Mouse (Mus musculus): Measurements from ENCODE around the gene Kif7. TPM values are rescaled to one million over a fixed set of nuclear protein-coding genes. Genes with fewer than 3 reads are reported as not detected.
A peak's percentile ranks its signal among the peaks of the same experiment; 100 is the strongest.

The Kif7 gene
- 2.3 TPM in 2 replicates for polyA plus RNA-seq (2015; fragmentation: Nextera tagmentation; extraction: Ambion mirVana)

DNA sequence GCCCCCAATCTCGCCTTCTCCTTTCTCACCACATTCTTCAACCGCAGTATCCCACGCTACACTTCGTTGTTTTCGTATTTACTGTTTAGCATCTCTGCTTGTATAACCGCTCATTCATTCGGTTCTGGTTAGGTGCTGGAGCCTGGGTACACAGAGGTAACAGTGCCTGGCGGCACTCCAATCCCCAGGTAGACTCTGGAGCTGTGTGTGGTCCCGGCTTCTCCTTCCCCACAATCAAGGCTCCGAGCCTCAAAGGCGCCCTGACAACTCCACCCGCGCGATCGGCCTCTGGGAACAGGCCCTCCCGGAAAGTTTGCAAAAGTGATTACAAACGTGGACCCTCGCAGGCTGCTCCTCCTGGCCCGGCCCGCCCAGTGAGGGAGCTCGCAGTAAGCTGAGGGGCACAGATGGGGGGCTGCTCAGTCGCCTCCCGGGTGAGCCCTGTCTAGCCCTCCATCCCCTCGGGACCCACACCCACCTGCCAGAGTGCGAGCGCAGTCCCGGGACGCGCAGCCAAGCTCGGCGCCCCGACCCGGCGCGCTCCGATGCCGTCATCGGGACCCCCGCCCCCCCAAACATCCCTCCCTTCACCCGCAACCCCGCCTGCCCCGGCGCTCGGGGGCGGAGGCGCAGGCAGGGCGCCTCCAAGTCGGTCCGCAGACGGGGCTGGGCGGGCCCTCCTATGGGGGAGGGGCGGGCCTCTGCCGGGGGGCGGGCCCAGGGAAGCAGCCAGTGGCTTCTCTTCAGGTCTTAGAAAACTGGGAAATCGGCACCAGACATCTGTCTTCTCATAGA lies at the start of gene Kif7:
Gene Kif7 (minus strand): TSS at position 534 of the 795 bp plus-strand sequence.
- Histone ChIP-seq H3K4me1 (replicated peaks; ENCODE audit: control insufficient read depth, insufficient read depth, low read length) (peaks cover 15% of the 10 kb centered on the region), H3K4me3 (replicated peaks; ENCODE audit: low read length) (peak within 1 kb of the TSS; percentile 62), H3K27ac (ENCODE audit: low read length) (no peak within 1 kb of the TSS), H3K27me3 (replicated peaks; ENCODE audit: control insufficient read depth, insufficient read depth, low read length) (no peaks in the 10 kb centered on the region; the same call in 1 of the 2 replicates), H3K36me3 (ENCODE audit: control insufficient read depth, insufficient read depth) (no peaks in the 10 kb centered on the region), H3K9me3 (ENCODE audit: control insufficient read depth, low read length) (no peaks in the 10 kb centered on the region), H3K4me2 (ENCODE audit: low read length) (peak within 1 kb of the TSS; percentile 78), H3K9ac (replicated peaks; ENCODE audit: low read depth, low read length) (peak within 1 kb of the TSS; percentile 63)
- under 1% methylated on average over 51 of the region's 55 CpGs for WGBS
- peak; percentile 89 for ATAC-seq

DNA sequence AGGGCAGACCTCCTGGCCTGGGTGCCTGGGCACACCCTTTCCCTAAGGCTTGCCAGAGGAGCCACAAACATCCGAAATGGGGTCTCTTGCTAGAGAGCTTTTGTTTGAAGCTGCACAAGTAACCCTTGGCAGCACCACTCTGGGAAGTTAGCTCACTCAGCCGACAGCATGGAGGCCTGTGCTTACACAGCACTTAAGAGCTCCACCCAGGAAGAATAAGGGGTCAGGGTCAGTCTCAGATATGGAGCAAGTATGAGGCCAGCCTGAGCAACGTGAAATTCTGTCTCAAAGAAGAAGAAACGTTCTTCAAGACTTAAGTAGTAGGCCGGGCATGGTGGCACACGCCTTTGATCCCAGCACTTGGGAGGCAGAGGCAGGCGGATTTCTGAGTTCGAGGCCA lies 46.6 kb upstream of the Kif7 start:
- ATAC-seq: no peak
- Histone ChIP-seq H3K9ac (replicated peaks; ENCODE audit: low read depth, low read length) (no peak overlapping the region), H3K4me1 (replicated peaks; ENCODE audit: control insufficient read depth, insufficient read depth, low read length) (no peaks in the 10 kb centered on the region), H3K9me3 (ENCODE audit: control insufficient read depth, low read length) (no peaks in the 10 kb centered on the region), H3K27ac (ENCODE audit: low read length) (no peak overlapping the region), H3K4me3 (replicated peaks; ENCODE audit: low read length) (no peak overlapping the region), H3K4me2 (ENCODE audit: low read length) (no peak overlapping the region), H3K36me3 (ENCODE audit: control insufficient read depth, insufficient read depth) (no peaks in the 10 kb centered on the region), H3K27me3 (replicated peaks; ENCODE audit: control insufficient read depth, insufficient read depth, low read length) (no peaks in the 10 kb centered on the region)
- WGBS: 86% methylated on average over 8 of the region's 8 CpGs

DNA sequence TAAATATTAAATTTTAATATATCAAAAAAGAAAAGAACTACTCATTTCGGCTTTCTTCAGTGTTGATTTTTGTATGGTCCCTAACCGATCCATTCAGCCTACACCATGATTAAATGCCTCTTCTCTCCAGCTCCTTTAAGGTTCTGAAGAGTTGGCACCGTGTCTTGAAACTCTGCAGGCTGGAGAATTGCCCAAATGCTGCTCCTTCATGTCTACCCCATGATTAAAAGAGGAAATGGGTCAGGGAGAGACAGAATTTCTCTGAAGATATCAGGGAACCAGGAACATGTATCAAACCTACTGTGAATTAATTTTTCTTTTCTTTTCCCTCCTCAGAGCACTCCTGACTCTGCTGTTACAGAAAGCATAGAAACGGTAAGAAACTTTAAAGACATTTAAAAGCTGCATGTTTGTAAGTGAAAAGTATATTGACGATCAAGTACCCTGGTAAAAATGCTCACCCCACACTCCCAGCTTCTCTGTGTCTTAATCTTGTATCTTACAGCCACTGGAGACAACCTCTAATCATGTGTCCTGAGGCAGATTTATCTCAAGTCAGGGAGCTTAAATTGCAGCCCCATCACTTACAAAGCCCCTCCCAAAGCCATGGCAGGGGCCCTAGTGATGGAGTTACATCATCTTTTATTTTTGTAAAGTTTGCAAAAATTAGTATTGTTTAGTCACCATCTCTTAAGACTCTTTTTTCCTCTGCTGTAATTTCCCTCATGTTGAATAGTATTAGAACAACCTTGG lies 45.8 kb upstream of the Kif7 start:
- H3K4me1 ChIP-seq (replicated peaks; ENCODE audit: control insufficient read depth, insufficient read depth, low read length): no peaks in the 10 kb centered on the region
- no peaks in the 10 kb centered on the region for H3K9me3 ChIP-seq (ENCODE audit: control insufficient read depth, low read length)
- no peaks in the 10 kb centered on the region for H3K27me3 ChIP-seq (replicated peaks; ENCODE audit: control insufficient read depth, insufficient read depth, low read length)
- H3K36me3 ChIP-seq (ENCODE audit: control insufficient read depth, insufficient read depth): no peaks in the 10 kb centered on the region
- no peak overlapping the region for H3K4me3 ChIP-seq (replicated peaks; ENCODE audit: low read length)
- WGBS: 77% methylated on average over 5 of the region's 5 CpGs
- no peak overlapping the region for H3K27ac ChIP-seq (ENCODE audit: low read length)
- no peak overlapping the region for H3K9ac ChIP-seq (replicated peaks; ENCODE audit: low read depth, low read length)
- no peak overlapping the region for H3K4me2 ChIP-seq (ENCODE audit: low read length)
- no peak for ATAC-seq

DNA sequence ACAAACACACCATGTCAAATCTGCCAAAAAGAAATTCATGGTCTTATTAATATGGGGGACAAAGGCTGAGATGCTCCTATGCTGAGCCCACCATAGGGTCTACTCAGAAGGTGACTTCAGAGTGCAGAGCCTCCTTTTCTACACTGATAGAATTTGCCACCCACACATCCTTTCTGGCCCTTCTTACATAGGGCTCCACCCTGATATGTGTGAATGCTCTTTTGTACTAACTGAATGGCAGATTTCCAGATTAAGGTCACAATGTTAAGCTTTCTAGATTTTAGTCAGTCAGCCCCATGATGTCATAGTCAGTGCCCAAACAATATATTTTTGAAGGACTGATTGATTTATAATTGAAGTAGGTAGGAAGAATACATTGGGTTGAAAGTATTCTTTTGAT lies 44.2 kb upstream of the Kif7 start:
- no peaks in the 10 kb centered on the region for H3K9me3 ChIP-seq (ENCODE audit: control insufficient read depth, low read length)
- H3K36me3 ChIP-seq (ENCODE audit: control insufficient read depth, insufficient read depth): no peaks in the 10 kb centered on the region
- H3K4me2 ChIP-seq (ENCODE audit: low read length): no peak overlapping the region
- H3K9ac ChIP-seq (replicated peaks; ENCODE audit: low read depth, low read length): no peak overlapping the region
- ATAC-seq: no peak
- H3K27ac ChIP-seq (ENCODE audit: low read length): no peak overlapping the region
- no peak overlapping the region for H3K4me3 ChIP-seq (replicated peaks; ENCODE audit: low read length)
- no peaks in the 10 kb centered on the region for H3K4me1 ChIP-seq (replicated peaks; ENCODE audit: control insufficient read depth, insufficient read depth, low read length)
- no peaks in the 10 kb centered on the region for H3K27me3 ChIP-seq (replicated peaks; ENCODE audit: control insufficient read depth, insufficient read depth, low read length)

DNA sequence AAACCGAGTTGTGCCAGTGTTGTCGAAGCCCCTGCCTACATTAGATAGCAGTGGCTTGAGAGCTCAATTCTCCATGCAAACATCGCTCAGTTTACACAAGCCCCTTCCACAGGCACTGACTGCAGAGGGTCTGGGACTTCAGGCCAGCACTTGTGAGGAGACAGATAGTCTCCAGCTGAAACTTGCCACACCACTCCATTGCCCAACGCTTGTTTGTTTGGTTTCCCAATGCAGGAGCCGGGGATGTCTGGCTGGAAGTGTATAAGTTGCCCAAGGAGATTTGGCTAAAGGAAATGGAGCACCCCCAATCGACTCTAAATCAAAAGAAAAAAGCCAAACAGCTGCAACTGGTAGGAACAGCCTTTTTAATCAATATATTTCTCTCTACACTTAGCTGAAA lies 42.7 kb upstream of the Kif7 start:
- WGBS: 85% methylated on average over 6 of the region's 6 CpGs
- ATAC-seq: no peak
- H3K27me3 ChIP-seq (replicated peaks; ENCODE audit: control insufficient read depth, insufficient read depth, low read length): no peaks in the 10 kb centered on the region

DNA sequence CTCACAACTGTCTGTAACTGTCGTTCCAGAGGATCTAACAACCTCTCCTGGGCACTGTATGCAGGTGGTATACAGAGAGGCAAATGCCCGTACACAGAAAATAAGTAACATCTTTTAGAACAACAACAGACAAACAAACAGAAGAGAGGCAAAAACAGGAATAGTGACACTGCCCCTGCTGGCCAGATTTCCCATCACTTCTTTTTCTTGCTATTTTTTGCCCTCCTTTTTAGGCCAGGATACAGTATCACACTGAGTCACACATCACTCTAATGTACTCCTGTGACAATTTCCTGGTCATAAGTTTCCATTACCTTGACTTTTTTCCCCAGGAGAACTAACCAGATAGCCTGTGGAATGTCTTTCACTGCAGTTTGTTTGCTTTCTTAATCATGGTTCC lies 40.8 kb upstream of the Kif7 start:
- Histone ChIP-seq H3K36me3 (ENCODE audit: control insufficient read depth, insufficient read depth) (no peaks in the 10 kb centered on the region), H3K9ac (replicated peaks; ENCODE audit: low read depth, low read length) (no peak overlapping the region), H3K4me3 (replicated peaks; ENCODE audit: low read length) (no peak overlapping the region), H3K27me3 (replicated peaks; ENCODE audit: control insufficient read depth, insufficient read depth, low read length) (no peaks in the 10 kb centered on the region), H3K4me2 (ENCODE audit: low read length) (no peak overlapping the region), H3K4me1 (replicated peaks; ENCODE audit: control insufficient read depth, insufficient read depth, low read length) (no peaks in the 10 kb centered on the region), H3K27ac (ENCODE audit: low read length) (no peak overlapping the region), H3K9me3 (ENCODE audit: control insufficient read depth, low read length) (no peaks in the 10 kb centered on the region)
- no peak for ATAC-seq
- WGBS: 45% methylated on average over 2 of the region's 2 CpGs

More for the DNA sequence above, 42.7 kb upstream of the Kif7 start:
- H3K4me1 ChIP-seq (replicated peaks; ENCODE audit: control insufficient read depth, insufficient read depth, low read length): no peaks in the 10 kb centered on the region
- H3K27ac ChIP-seq (ENCODE audit: low read length): no peak overlapping the region
- no peaks in the 10 kb centered on the region for H3K36me3 ChIP-seq (ENCODE audit: control insufficient read depth, insufficient read depth)
- no peak overlapping the region for H3K4me2 ChIP-seq (ENCODE audit: low read length)
- no peak overlapping the region for H3K9ac ChIP-seq (replicated peaks; ENCODE audit: low read depth, low read length)
- H3K9me3 ChIP-seq (ENCODE audit: control insufficient read depth, low read length): no peaks in the 10 kb centered on the region
- no peak overlapping the region for H3K4me3 ChIP-seq (replicated peaks; ENCODE audit: low read length)

DNA sequence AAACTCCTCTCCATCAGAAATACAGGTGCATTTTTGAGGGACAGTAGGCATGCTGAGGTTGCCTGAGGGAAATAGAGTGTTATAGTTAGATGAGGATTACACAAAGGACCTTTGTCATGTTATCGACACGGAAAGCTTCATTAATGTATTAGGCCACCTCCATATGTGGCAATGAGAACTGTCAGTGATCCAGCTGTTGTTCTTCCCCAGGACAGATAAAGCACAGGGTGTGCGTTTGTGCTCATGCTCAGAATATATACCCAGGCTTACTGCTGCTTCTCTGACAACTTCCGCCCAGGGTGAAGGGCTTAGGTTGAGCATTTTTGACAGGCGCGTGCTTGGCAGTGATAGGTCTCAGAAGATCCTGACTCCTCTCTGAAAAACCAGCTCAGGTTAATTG lies 34.0 kb upstream of the Kif7 start:
- H3K9ac ChIP-seq (replicated peaks; ENCODE audit: low read depth, low read length): no peak overlapping the region
- no peaks in the 10 kb centered on the region for H3K9me3 ChIP-seq (ENCODE audit: control insufficient read depth, low read length)
- no peak overlapping the region for H3K4me3 ChIP-seq (replicated peaks; ENCODE audit: low read length)
- H3K27me3 ChIP-seq (replicated peaks; ENCODE audit: control insufficient read depth, insufficient read depth, low read length): no peaks in the 10 kb centered on the region
- H3K36me3 ChIP-seq (ENCODE audit: control insufficient read depth, insufficient read depth): no peaks in the 10 kb centered on the region
- no peak for ATAC-seq
- H3K4me2 ChIP-seq (ENCODE audit: low read length): no peak overlapping the region
- no peak overlapping the region for H3K27ac ChIP-seq (ENCODE audit: low read length)
- 90% methylated on average over 6 of the region's 6 CpGs for WGBS
- H3K4me1 ChIP-seq (replicated peaks; ENCODE audit: control insufficient read depth, insufficient read depth, low read length): no peaks in the 10 kb centered on the region

DNA sequence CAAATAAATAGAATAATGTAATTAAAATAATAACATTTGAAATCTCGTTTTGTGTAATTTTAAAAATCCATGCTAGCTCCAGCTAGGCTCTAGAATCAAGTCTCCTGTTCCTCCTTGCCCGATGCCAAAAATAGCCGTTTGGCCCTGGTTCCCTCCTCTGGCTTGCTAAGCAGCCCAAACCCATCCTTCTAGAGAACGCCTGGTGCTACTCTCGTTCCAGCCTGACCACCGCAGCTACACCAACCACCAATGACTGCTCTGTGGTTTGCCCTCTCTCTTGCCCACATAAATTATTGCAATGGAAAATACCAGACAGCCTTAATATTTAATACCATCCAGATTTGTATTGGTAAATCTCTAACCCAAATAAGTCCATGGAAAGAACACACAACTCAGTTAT lies 32.1 kb upstream of the Kif7 start:
- no peaks in the 10 kb centered on the region for H3K36me3 ChIP-seq (ENCODE audit: control insufficient read depth, insufficient read depth)
- no peak overlapping the region for H3K9ac ChIP-seq (replicated peaks; ENCODE audit: low read depth, low read length)
- H3K4me3 ChIP-seq (replicated peaks; ENCODE audit: low read length): no peak overlapping the region
- H3K9me3 ChIP-seq (ENCODE audit: control insufficient read depth, low read length): no peaks in the 10 kb centered on the region
- no peak for ATAC-seq
- no peaks in the 10 kb centered on the region for H3K27me3 ChIP-seq (replicated peaks; ENCODE audit: control insufficient read depth, insufficient read depth, low read length)
- H3K4me1 ChIP-seq (replicated peaks; ENCODE audit: control insufficient read depth, insufficient read depth, low read length): peaks cover 3% of the 10 kb centered on the region
- no peak overlapping the region for H3K4me2 ChIP-seq (ENCODE audit: low read length)
- WGBS: 79% methylated on average over 6 of the region's 6 CpGs
- H3K27ac ChIP-seq (ENCODE audit: low read length): no peak overlapping the region

DNA sequence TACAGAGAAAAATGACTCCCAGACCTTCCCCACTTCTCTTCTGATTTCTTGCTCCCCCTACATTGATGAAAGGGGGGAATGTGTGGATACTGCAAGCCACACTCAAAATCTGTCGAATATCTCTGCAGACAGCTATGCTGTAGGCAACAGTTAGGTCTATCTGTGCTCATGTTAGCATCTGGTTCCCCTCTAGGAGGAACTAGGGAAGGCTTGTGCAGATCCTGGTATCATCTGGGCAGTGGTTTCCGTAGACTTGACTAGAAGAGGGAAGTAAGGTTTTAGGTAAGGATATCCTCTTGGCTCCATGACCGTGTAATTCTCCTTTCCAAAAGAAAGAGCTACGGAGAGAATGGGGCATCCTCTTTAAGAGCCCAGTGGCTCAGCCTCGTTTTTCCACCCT lies 29.1 kb upstream of the Kif7 start:
- no peaks in the 10 kb centered on the region for H3K27me3 ChIP-seq (replicated peaks; ENCODE audit: control insufficient read depth, insufficient read depth, low read length)
- no peak overlapping the region for H3K9ac ChIP-seq (replicated peaks; ENCODE audit: low read depth, low read length)
- no peak overlapping the region for H3K27ac ChIP-seq (ENCODE audit: low read length)
- H3K36me3 ChIP-seq (ENCODE audit: control insufficient read depth, insufficient read depth): no peaks in the 10 kb centered on the region
- H3K4me1 ChIP-seq (replicated peaks; ENCODE audit: control insufficient read depth, insufficient read depth, low read length): peaks cover 7% of the 10 kb centered on the region
- no peak overlapping the region for H3K4me3 ChIP-seq (replicated peaks; ENCODE audit: low read length)
- H3K4me2 ChIP-seq (ENCODE audit: low read length): no peak overlapping the region
- 77% methylated on average over 5 of the region's 5 CpGs for WGBS
- H3K9me3 ChIP-seq (ENCODE audit: control insufficient read depth, low read length): no peaks in the 10 kb centered on the region
- ATAC-seq: no peak

Measured in forebrain, embryonic 16.5 days (tissue).